Mouse (Mus musculus): Measurements from ENCODE around the gene Exph5. TPM values are rescaled to one million over a fixed set of nuclear protein-coding genes. Genes with fewer than 3 reads are reported as not detected.

The Exph5 gene
- polyA plus RNA-seq, 1 experiment from 2014 or later: 7.2 TPM

DNA sequence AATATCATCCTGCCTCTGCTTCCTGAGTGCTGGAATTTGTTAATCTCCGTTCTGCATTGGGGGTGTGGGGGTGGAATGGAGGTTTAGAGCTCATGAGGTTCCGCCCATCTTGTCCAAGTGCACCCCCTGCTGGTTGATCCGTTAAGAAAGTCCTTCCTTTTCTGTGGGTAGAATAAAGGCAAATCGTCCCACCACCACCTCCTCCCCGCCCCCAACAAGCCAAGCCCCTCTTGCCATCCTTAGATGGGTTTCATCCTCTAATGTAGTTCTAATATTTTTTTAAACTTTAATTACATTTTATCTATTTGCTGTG, 96.9 kb downstream of the Exph5 start:
- H3K4me2 ChIP-seq (replicated peaks; ENCODE audit: low read depth, low read length): no peak overlapping the region

DNA sequence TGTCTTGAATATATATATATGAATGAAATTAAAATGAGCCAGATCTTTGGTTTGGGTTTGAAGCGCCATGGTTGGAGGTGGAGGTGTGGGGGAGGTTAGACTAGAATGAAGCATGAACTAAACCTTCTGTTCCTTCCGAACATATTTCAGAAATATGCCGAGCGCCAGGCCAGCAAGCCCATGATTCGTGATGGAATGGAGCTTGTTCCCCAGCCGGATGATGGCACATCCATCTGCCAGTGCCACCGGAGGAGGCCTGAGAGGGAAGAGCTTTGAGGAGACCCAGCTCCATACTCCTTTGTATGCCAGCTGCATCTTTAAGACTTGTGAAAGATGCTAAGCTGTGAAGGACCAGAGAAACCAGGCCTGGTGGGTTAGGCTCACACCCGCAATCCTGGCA, 98.1 kb downstream of the Exph5 start:
- Histone ChIP-seq H3K9me3 (ENCODE audit: low read length) (no peaks in the 10 kb centered on the region), H3K4me1 (ENCODE audit: insufficient read depth, low read depth, low read length) (peaks cover 9% of the 10 kb centered on the region; the same call in 1 of the 2 replicates), H3K27ac (ENCODE audit: low read length) (no peak overlapping the region), H3K27me3 (replicated peaks; ENCODE audit: insufficient read depth, low read length) (no peaks in the 10 kb centered on the region), H3K36me3 (ENCODE audit: insufficient read depth, low read length) (peaks cover 4% of the 10 kb centered on the region; the same call in 1 of the 2 replicates), H3K4me3 (ENCODE audit: low read depth, low read length) (no peak overlapping the region), H3K4me2 (replicated peaks; ENCODE audit: low read depth, low read length) (no peak overlapping the region), H3K9ac (replicated peaks; ENCODE audit: low read depth) (no peak overlapping the region)
- ATAC-seq (no peak), DNase-seq (ENCODE audit: low spot score) (no peak)
- TF ChIP-seq EP300 (IDR thresholded peaks at IDR 0.05) (no peak), CTCF (IDR thresholded peaks at IDR 0.05) (no peak)
- WGBS: 96% methylated on average over 8 of the region's 8 CpGs

More for the DNA sequence above, 96.9 kb downstream of the Exph5 start:
- Histone ChIP-seq H3K4me1 (ENCODE audit: insufficient read depth, low read depth, low read length) (peaks cover 9% of the 10 kb centered on the region; the same call in 1 of the 2 replicates), H3K36me3 (ENCODE audit: insufficient read depth, low read length) (peaks cover 6% of the 10 kb centered on the region; the same call in 1 of the 2 replicates), H3K4me3 (ENCODE audit: low read depth, low read length) (no peak overlapping the region), H3K27ac (ENCODE audit: low read length) (no peak overlapping the region), H3K9me3 (ENCODE audit: low read length) (no peaks in the 10 kb centered on the region), H3K27me3 (replicated peaks; ENCODE audit: insufficient read depth, low read length) (no peaks in the 10 kb centered on the region), H3K9ac (replicated peaks; ENCODE audit: low read depth) (no peak overlapping the region)
- ATAC-seq (peak; percentile 41; the same call in 1 of the 2 replicates), DNase-seq (ENCODE audit: low spot score) (peak; percentile 80)
- TF ChIP-seq CTCF (IDR thresholded peaks at IDR 0.05) (peak; percentile 82), EP300 (IDR thresholded peaks at IDR 0.05) (no peak; the same call in 1 of the 2 replicates)
- WGBS: 9% methylated on average over 5 of the region's 5 CpGs

DNA sequence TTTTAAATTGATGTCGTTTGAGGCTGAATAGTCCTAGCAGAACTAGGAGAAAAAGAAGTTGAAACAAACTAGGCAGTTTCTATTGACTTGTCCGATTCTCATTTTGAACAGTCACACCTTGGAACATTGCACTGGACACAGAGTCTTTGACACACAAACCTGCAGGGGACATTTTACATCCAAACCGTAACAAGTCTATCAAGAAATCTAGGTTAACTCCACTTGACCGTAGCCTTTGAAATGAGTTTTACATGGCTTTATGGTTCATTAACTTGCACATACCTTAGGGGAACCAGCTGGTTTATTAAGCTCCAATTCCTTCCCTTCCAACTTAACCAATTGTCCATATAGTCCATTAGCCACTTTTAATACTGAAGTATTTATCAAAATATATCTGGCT, 99.2 kb downstream of the Exph5 start:
- Histone ChIP-seq H3K4me1 (ENCODE audit: insufficient read depth, low read depth, low read length) (peaks cover 12% of the 10 kb centered on the region; the same call in 1 of the 2 replicates), H3K4me3 (ENCODE audit: low read depth, low read length) (no peak overlapping the region), H3K27ac (ENCODE audit: low read length) (no peak overlapping the region), H3K4me2 (replicated peaks; ENCODE audit: low read depth, low read length) (no peak overlapping the region), H3K36me3 (ENCODE audit: insufficient read depth, low read length) (peaks cover 4% of the 10 kb centered on the region; the same call in 1 of the 2 replicates), H3K27me3 (replicated peaks; ENCODE audit: insufficient read depth, low read length) (no peaks in the 10 kb centered on the region), H3K9me3 (ENCODE audit: low read length) (no peaks in the 10 kb centered on the region), H3K9ac (replicated peaks; ENCODE audit: low read depth) (no peak overlapping the region)
- no peak for ATAC-seq
- 92% methylated on average over 4 of the region's 4 CpGs for WGBS
- TF ChIP-seq CTCF (IDR thresholded peaks at IDR 0.05) (no peak), EP300 (IDR thresholded peaks at IDR 0.05) (no peak)
- no peak for DNase-seq (ENCODE audit: low spot score)

DNA sequence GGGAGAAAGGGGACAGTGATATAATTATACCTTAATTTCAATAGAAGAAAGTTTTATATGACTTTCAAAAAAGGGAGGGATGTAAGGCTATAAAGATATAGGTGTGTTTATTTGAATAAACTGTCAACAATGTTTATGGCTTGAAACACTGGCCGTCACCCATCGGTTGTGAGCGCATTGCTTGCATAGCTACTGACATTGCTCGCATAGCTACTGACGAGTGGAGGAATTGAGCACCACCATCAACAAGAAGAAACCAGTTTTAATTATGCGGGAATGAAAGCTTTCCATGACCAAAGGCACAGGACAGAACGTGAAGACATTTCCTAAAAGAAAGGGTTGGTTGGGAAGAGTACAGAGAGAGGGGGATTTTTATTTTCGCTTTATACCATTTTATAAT, 99.7 kb downstream of the Exph5 start:
- H3K4me3 ChIP-seq (ENCODE audit: low read depth, low read length): no peak overlapping the region
- ATAC-seq (no peak), DNase-seq (ENCODE audit: low spot score) (no peak)
- peaks cover 12% of the 10 kb centered on the region; the same call in 1 of the 2 replicates for H3K4me1 ChIP-seq (ENCODE audit: insufficient read depth, low read depth, low read length)
- no peak overlapping the region for H3K4me2 ChIP-seq (replicated peaks; ENCODE audit: low read depth, low read length)
- no peaks in the 10 kb centered on the region for H3K27me3 ChIP-seq (replicated peaks; ENCODE audit: insufficient read depth, low read length)
- H3K36me3 ChIP-seq (ENCODE audit: insufficient read depth, low read length): peaks cover 4% of the 10 kb centered on the region; the same call in 1 of the 2 replicates
- no peaks in the 10 kb centered on the region for H3K9me3 ChIP-seq (ENCODE audit: low read length)
- no peak overlapping the region for H3K27ac ChIP-seq (ENCODE audit: low read length)
- no peak for TF ChIP-seq EP300 (IDR thresholded peaks at IDR 0.05)
- no peak for TF ChIP-seq CTCF (IDR thresholded peaks at IDR 0.05)
- H3K9ac ChIP-seq (replicated peaks; ENCODE audit: low read depth): no peak overlapping the region
- 79% methylated on average over 8 of the region's 8 CpGs for WGBS

DNA sequence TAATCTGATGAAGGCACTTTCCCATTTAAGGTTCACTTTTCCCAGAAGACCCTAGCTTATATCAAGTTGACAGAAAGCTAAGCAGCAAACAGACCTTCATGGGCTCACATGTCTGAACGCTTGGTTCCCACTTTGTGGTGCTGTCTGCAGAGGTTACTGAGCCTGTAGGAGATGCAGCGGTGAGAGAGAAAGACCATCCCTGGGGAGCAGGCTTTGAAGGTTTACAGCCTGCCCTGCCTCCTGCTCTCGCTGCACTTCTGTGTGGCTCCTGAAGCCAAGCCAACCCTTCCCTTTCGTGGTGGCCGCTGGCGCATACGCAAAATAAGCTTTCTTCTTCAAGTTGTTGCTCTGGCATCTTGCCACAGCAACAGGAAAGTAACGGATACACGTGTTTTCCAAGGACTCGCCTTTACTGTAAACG, 100.8 kb downstream of the Exph5 start, which contains the start of gene 4930550C14Rik:
TSS of gene 4930550C14Rik (plus strand) at position 35 of the 421 bp plus-strand sequence.
- Histone ChIP-seq H3K4me1 (ENCODE audit: insufficient read depth, low read depth, low read length) (peaks cover 12% of the 10 kb centered on the region; the same call in 1 of the 2 replicates), H3K4me2 (replicated peaks; ENCODE audit: low read depth, low read length) (peak within 1 kb of the TSS; percentile 44), H3K4me3 (ENCODE audit: low read depth, low read length) (peak within 1 kb of the TSS; percentile 5; the same call in 1 of the 2 replicates), H3K27me3 (replicated peaks; ENCODE audit: insufficient read depth, low read length) (no peaks in the 10 kb centered on the region), H3K9ac (replicated peaks; ENCODE audit: low read depth) (no peak within 1 kb of the TSS), H3K27ac (ENCODE audit: low read length) (peak within 1 kb of the TSS; percentile 38; the same call in 1 of the 2 replicates), H3K36me3 (ENCODE audit: insufficient read depth, low read length) (peaks cover 4% of the 10 kb centered on the region; the same call in 1 of the 2 replicates), H3K9me3 (ENCODE audit: low read length) (no peaks in the 10 kb centered on the region)
- TF ChIP-seq CTCF (IDR thresholded peaks at IDR 0.05) (no peak), EP300 (IDR thresholded peaks at IDR 0.05) (no peak)
- DNase-seq (ENCODE audit: low spot score) (peak; percentile 54), ATAC-seq (peak; percentile 16; the same call in 1 of the 2 replicates)
- 12% methylated on average over 11 of the region's 11 CpGs for WGBS

DNA sequence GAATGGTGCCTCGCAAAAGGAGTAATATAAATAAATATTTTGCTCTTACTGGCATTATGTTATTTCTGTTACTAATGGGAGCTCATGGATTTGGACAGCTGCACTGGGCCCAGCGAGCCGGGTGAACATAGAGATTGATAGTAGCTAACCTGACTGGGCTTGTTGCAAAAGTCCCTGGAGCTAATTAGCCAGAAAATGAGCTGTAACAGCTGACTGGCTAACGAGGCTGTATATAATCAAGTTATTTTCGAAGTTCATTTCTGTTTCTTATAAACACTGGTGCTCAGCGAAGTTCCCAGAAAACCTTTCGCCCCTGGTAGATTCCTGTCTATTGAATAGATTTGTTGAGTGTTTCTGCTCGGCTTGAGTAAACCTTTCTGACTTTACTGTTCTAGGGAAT, 101.5 kb downstream of the Exph5 start:
- no peak overlapping the region for H3K4me3 ChIP-seq (ENCODE audit: low read depth, low read length)
- no peaks in the 10 kb centered on the region for H3K27me3 ChIP-seq (replicated peaks; ENCODE audit: insufficient read depth, low read length)
- DNase-seq (ENCODE audit: low spot score) (no peak), ATAC-seq (no peak)
- TF ChIP-seq EP300 (IDR thresholded peaks at IDR 0.05): no peak
- no peak for TF ChIP-seq CTCF (IDR thresholded peaks at IDR 0.05)
- no peak overlapping the region for H3K27ac ChIP-seq (ENCODE audit: low read length)
- H3K9me3 ChIP-seq (ENCODE audit: low read length): no peaks in the 10 kb centered on the region
- WGBS: 62% methylated on average over 8 of the region's 8 CpGs
- no peak overlapping the region for H3K9ac ChIP-seq (replicated peaks; ENCODE audit: low read depth)
- peaks cover 4% of the 10 kb centered on the region; the same call in 1 of the 2 replicates for H3K36me3 ChIP-seq (ENCODE audit: insufficient read depth, low read length)
- H3K4me1 ChIP-seq (ENCODE audit: insufficient read depth, low read depth, low read length): peaks cover 12% of the 10 kb centered on the region; the same call in 1 of the 2 replicates
- H3K4me2 ChIP-seq (replicated peaks; ENCODE audit: low read depth, low read length): peak overlapping the region; percentile 44
